Mouse (Mus musculus): ENCODE measurements around the gene Immp2l. TPM values are rescaled to one million over a fixed set of nuclear protein-coding genes. Genes with fewer than 3 reads are reported as not detected.

Immp2l gene
- polyA plus RNA-seq, 1 experiment from 2014 or later, result 11.3 TPM

GRCm38 (mm10) chr12:40995618-40996370, 28.1 kb upstream of the Immp2l start:
- no peak for ATAC-seq (ENCODE audit: insufficient number of reproducible peaks, insufficient read depth, low FRiP score, low TSS enrichment, low read depth)
- no peak overlapping the region for H3K27ac ChIP-seq
- H3K4me1 ChIP-seq (replicated peaks), result no peaks in the 10 kb centered on the region
- WGBS, result 81% methylated on average over 9 of the region's 9 CpGs
- H3K4me3 ChIP-seq (replicated peaks), result no peak overlapping the region
- no peaks in the 10 kb centered on the region for H3K9me3 ChIP-seq
- no peaks in the 10 kb centered on the region for H3K36me3 ChIP-seq
- no peak overlapping the region for H3K9ac ChIP-seq (replicated peaks)
- no peaks in the 10 kb centered on the region for H3K27me3 ChIP-seq
- H3K4me2 ChIP-seq, result no peak overlapping the region

GRCm38 (mm10) chr12:41022516-41022915, 1.4 kb upstream of the Immp2l start:
- H3K9ac ChIP-seq (replicated peaks), result no peak overlapping the region
- H3K4me2 ChIP-seq, result no peak overlapping the region
- no peak for ATAC-seq (ENCODE audit: insufficient number of reproducible peaks, insufficient read depth, low FRiP score, low TSS enrichment, low read depth)
- no peaks in the 10 kb centered on the region for H3K36me3 ChIP-seq
- no peak overlapping the region for H3K27ac ChIP-seq
- 93% methylated on average over 1 of the region's 1 CpGs for WGBS
- H3K9me3 ChIP-seq, result peaks cover 4% of the 10 kb centered on the region; the same call in 1 of the 2 replicates
- H3K27me3 ChIP-seq, result no peaks in the 10 kb centered on the region
- no peak overlapping the region for H3K4me3 ChIP-seq (replicated peaks)
- H3K4me1 ChIP-seq (replicated peaks), result no peaks in the 10 kb centered on the region; the same call in 1 of the 2 replicates

GRCm38 (mm10) chr12:41024512-41024911, 622 bp downstream of the Immp2l start:
- Histone ChIP-seq H3K27me3 (no peaks in the 10 kb centered on the region), H3K9ac (replicated peaks) (peak overlapping the region; percentile 73), H3K9me3 (peaks cover 4% of the 10 kb centered on the region; the same call in 1 of the 2 replicates), H3K27ac (no peak overlapping the region), H3K4me1 (replicated peaks) (no peaks in the 10 kb centered on the region; the same call in 1 of the 2 replicates), H3K4me3 (replicated peaks) (peak overlapping the region; percentile 68), H3K4me2 (peak overlapping the region; percentile 76), H3K36me3 (no peaks in the 10 kb centered on the region)
- ATAC-seq (ENCODE audit: insufficient number of reproducible peaks, insufficient read depth, low FRiP score, low TSS enrichment, low read depth), result no peak
- 18% methylated on average over 9 of the region's 9 CpGs for WGBS

DNA sequence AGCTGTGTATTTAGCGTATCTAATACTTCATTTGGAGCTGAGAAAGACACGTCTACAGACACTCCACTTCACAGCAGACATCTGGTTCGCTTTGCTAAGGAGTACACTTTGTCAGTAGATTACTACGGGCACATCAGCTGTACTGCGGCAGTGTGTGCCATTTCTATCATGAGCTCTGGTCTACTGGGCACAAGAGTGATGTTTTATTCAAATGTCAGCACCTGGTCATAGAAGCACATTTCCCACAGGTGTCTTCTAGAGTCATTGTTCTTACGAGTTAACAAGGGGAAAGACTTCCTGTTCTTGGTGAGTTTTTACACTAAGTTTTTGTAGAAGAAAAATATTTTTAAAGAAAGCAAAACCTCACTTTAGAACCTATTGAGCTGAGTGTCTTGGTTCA, 3.6 kb downstream of the Immp2l start:
- no peak overlapping the region for H3K9ac ChIP-seq (replicated peaks)
- no peak overlapping the region for H3K27ac ChIP-seq
- no peak overlapping the region for H3K4me3 ChIP-seq (replicated peaks)
- H3K27me3 ChIP-seq, result no peaks in the 10 kb centered on the region
- no peaks in the 10 kb centered on the region for H3K36me3 ChIP-seq
- 90% methylated on average over 6 of the region's 6 CpGs for WGBS
- no peaks in the 10 kb centered on the region; the same call in 1 of the 2 replicates for H3K4me1 ChIP-seq (replicated peaks)
- no peak for ATAC-seq (ENCODE audit: insufficient number of reproducible peaks, insufficient read depth, low FRiP score, low TSS enrichment, low read depth)
- 0 out of 2 replicates have a peak, but pooled peaks cover under 1% of the 10 kb centered on the region for H3K9me3 ChIP-seq
- H3K4me2 ChIP-seq, result no peak overlapping the region

- Histone ChIP-seq H3K27me3 (no peaks in the 10 kb centered on the region), H3K4me2 (no peak overlapping the region)
- 97% methylated on average over 2 of the region's 2 CpGs for WGBS
Measured at GRCm38 (mm10) chr12:41031119-41031518, 7.2 kb downstream of the Immp2l start.

DNA sequence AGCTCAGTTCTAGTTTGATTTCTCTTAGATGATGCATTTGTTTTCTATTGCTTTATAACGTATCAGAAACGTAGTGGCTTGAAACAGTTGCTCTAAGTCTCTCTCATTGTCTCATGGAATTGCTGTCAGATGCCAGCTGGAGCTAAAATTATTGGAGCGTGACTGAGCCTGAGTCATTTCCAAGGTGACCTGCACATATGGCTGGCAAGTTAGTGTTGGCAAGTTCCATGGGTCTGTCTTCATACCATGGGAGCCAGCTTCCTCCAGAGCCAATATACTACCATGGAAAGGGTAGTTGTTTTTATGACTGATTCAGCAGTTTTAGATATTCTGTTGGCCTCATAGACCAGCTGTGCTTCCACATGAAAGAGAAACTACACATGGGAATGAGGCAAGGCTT, 9.3 kb downstream of the Immp2l start:
- 93% methylated on average over 3 of the region's 3 CpGs for WGBS
- H3K9me3 ChIP-seq, result 0 out of 2 replicates have a peak, but pooled peaks cover 6% of the 10 kb centered on the region
- no peak for ATAC-seq (ENCODE audit: insufficient number of reproducible peaks, insufficient read depth, low FRiP score, low TSS enrichment, low read depth)

More at GRCm38 (mm10) chr12:41031119-41031518, 7.2 kb downstream of the Immp2l start:
- ATAC-seq (ENCODE audit: insufficient number of reproducible peaks, insufficient read depth, low FRiP score, low TSS enrichment, low read depth), result no peak
- H3K9me3 ChIP-seq, result 0 out of 2 replicates have a peak, but pooled peaks cover 6% of the 10 kb centered on the region
- H3K36me3 ChIP-seq, result no peaks in the 10 kb centered on the region
- H3K27ac ChIP-seq, result no peak overlapping the region
- no peaks in the 10 kb centered on the region for H3K4me1 ChIP-seq (replicated peaks)
- H3K9ac ChIP-seq (replicated peaks), result no peak overlapping the region
- no peak overlapping the region for H3K4me3 ChIP-seq (replicated peaks)

DNA sequence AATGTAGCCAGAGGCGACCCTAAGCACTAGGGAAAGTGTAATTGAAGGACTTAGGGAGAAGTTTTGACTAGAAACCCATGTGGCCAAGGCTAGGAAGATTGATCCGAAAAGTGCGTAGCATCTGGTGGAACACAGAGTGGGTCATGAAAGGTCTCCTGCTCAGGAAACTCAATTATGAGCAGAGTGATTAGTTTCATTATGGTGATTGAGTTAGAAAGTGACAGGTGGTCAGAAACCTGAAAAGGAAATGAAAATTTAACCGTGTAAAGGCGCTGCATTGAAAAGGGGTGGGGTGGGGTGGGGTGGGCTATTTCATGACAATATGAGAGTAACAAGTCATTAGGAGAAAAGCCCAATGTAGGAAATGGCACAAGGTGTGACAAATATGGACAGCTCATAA, 15.9 kb downstream of the Immp2l start:
- Histone ChIP-seq H3K27ac (no peak overlapping the region), H3K9ac (replicated peaks) (no peak overlapping the region), H3K36me3 (no peaks in the 10 kb centered on the region), H3K4me2 (no peak overlapping the region), H3K4me3 (replicated peaks) (no peak overlapping the region), H3K27me3 (no peaks in the 10 kb centered on the region), H3K4me1 (replicated peaks) (no peaks in the 10 kb centered on the region), H3K9me3 (no peaks in the 10 kb centered on the region)
- ATAC-seq (ENCODE audit: insufficient number of reproducible peaks, insufficient read depth, low FRiP score, low TSS enrichment, low read depth), result no peak
- 52% methylated on average over 5 of the region's 5 CpGs for WGBS

More for the DNA sequence above, 9.3 kb downstream of the Immp2l start:
- Histone ChIP-seq H3K4me1 (replicated peaks) (no peaks in the 10 kb centered on the region), H3K36me3 (no peaks in the 10 kb centered on the region), H3K9ac (replicated peaks) (no peak overlapping the region), H3K4me2 (no peak overlapping the region), H3K4me3 (replicated peaks) (no peak overlapping the region), H3K27ac (no peak overlapping the region), H3K27me3 (no peaks in the 10 kb centered on the region)

GRCm38 (mm10) chr12:41041737-41042136, 17.8 kb downstream of the Immp2l start:
- ATAC-seq (ENCODE audit: insufficient number of reproducible peaks, insufficient read depth, low FRiP score, low TSS enrichment, low read depth), result no peak
- Histone ChIP-seq H3K9me3 (no peaks in the 10 kb centered on the region), H3K36me3 (no peaks in the 10 kb centered on the region), H3K4me2 (no peak overlapping the region), H3K4me3 (replicated peaks) (no peak overlapping the region), H3K9ac (replicated peaks) (no peak overlapping the region), H3K27ac (no peak overlapping the region), H3K27me3 (no peaks in the 10 kb centered on the region), H3K4me1 (replicated peaks) (no peaks in the 10 kb centered on the region)
- 88% methylated on average over 2 of the region's 2 CpGs for WGBS

DNA sequence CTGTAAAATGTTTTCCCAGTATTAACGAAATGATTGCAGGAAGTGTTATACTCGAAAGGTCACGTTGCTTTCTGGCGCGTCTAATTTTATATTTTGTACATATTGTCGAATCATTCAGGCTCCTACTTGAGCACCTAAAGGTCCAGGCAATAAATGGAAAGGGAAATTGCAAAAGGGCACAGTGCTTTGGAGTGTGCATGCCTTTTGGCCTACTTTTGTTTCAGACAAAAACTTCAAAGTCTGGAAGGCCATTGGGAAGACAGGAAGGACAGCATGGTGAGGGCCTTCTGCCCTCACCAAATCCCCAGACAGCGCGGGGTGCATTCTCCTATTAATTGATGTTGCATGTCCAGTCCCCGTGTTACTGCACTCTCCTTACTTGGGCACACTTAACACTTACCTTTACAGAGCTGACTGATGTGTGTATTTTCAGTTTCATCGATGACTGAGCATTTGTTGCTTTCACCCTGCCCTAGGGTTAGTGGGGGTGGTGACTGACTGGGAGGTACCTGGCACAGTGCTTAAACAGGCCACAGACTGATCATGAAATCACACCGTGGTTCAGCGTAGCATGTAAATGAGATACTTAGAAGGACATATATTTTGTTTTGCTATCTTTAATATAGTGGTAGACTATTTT, 20.7 kb downstream of the Immp2l start:
- H3K4me3 ChIP-seq (replicated peaks), result no peak overlapping the region
- no peak overlapping the region for H3K4me2 ChIP-seq
- H3K36me3 ChIP-seq, result no peaks in the 10 kb centered on the region
- no peaks in the 10 kb centered on the region for H3K9me3 ChIP-seq
- WGBS, result 80% methylated on average over 12 of the region's 12 CpGs
- H3K27ac ChIP-seq, result no peak overlapping the region
- H3K9ac ChIP-seq (replicated peaks), result no peak overlapping the region
- ATAC-seq (ENCODE audit: insufficient number of reproducible peaks, insufficient read depth, low FRiP score, low TSS enrichment, low read depth), result no peak
- no peaks in the 10 kb centered on the region for H3K27me3 ChIP-seq
- H3K4me1 ChIP-seq (replicated peaks), result no peaks in the 10 kb centered on the region

GRCm38 (mm10) chr12:41047085-41047766, 23.3 kb downstream of the Immp2l start:
- Histone ChIP-seq H3K9me3 (no peaks in the 10 kb centered on the region), H3K4me3 (replicated peaks) (no peak overlapping the region), H3K36me3 (no peaks in the 10 kb centered on the region), H3K4me1 (replicated peaks) (no peaks in the 10 kb centered on the region), H3K27ac (no peak overlapping the region), H3K9ac (replicated peaks) (no peak overlapping the region), H3K4me2 (no peak overlapping the region), H3K27me3 (no peaks in the 10 kb centered on the region)
- WGBS, result 90% methylated on average over 12 of the region's 12 CpGs
- no peak for ATAC-seq (ENCODE audit: insufficient number of reproducible peaks, insufficient read depth, low FRiP score, low TSS enrichment, low read depth)

DNA sequence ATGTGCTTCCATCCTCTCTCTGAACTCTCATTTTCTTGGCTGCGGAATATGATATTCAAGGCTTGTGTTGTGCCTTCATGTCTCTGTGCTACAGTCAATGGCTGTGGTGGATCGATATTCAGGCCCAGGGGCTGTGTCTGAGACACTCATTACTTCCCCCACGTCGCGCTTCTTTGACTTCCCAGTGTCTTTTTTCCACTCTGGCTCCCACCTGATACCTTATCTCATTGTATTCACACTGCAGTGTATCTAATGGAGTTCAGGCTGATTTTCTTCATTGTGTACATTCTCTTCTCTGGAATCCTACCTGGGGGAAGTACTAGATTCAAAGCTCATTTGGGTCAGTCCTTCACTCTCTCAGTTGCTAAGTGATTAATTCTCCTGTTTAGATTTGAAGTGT, 27.1 kb downstream of the Immp2l start:
- H3K36me3 ChIP-seq, result no peaks in the 10 kb centered on the region
- WGBS, result 91% methylated on average over 5 of the region's 5 CpGs
- H3K4me2 ChIP-seq, result no peak overlapping the region
- no peak overlapping the region for H3K27ac ChIP-seq
- H3K9me3 ChIP-seq, result no peaks in the 10 kb centered on the region
- no peak for ATAC-seq (ENCODE audit: insufficient number of reproducible peaks, insufficient read depth, low FRiP score, low TSS enrichment, low read depth)
- no peak overlapping the region for H3K4me3 ChIP-seq (replicated peaks)
- no peaks in the 10 kb centered on the region for H3K27me3 ChIP-seq
- H3K4me1 ChIP-seq (replicated peaks), result no peaks in the 10 kb centered on the region
- no peak overlapping the region for H3K9ac ChIP-seq (replicated peaks)

Measured in limb, embryonic 12.5 days (tissue).